Mouse (Mus musculus): ENCODE measurements around the gene Fgd3.

The Fgd3 gene

DNA sequence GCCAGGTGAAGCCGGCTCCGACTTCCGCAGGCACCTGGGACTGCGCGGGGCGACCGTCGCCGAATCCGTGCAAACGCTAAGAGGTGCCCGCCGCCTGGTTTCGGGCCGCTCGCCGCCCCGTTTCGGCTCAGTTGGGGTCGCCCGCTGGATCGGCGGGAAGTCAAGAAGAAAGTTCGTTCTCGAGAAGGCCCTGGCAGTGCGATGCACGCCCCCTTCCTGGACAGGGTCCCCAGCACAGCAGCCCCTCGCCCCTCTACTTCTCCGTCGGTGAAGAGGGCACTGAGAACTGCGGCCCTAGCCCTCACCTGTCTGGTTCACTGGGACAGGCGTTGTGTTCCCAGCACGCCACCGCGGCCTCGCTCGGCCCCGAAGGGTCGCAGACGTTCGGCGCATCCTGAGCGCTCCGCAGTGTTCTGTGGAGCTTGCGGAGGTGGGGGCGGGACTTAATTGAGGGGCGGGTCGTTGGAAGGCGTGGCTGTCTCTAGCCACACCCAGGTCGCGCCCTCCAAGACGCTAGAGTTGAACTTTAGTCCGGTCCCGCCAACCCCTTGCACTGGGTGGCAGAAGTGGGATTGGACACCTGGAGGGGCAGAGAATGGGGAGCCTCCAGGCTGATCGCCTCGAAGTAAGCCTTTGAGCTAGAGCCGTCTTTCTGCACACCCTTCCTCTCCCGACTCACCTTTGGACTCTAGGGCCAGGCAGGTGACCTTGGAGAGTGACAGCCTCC is 72.2 kb downstream of the Fgd3 start:
- DNase-seq (ENCODE audit: low spot score): peak; percentile 16

DNA sequence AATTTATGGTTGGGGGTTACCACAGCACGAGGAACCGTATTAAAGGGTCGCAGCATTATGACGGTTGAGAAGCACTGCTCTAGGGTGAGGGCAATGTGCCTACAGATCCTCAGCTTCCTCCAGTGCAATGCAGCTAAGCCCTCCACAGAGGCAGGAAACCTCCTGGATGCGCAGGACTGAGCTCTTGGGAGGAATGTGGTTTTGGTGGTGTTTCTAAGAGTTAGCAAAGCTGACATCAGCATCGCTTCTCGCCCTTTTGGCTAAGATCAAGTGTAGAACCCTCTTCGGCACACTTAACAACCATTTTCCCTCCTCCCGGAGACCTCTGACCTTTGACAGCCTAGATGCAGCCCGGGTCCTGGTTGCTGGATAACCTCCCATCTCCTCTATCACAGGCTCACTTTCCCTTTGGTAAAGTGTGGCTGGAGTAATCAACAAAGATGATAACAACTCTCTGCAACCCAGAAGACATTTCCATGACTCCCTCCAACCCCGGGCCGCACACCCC is 72.8 kb downstream of the Fgd3 start:
- no peak for DNase-seq (ENCODE audit: low spot score)

DNA sequence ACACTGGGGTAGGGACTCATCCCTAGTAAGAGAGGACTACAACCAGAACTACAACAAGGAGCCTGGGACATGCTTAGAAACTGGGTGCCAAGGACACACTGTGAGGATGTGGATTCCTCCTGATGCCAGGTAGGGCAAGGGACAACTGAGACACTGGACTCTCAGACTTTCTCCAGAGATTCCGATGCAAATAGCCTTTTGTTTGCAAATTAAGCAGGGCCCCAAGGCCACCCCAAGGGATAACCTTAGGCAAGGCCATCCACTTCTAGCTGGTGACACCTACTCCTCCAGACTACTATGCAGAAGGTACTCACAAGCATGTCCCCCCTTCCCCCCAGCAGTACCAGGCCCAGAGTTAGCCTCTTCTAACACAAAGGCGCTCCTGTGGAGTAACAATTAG is 73.5 kb downstream of the Fgd3 start:
- peak; percentile 28 for DNase-seq (ENCODE audit: low spot score)

DNA sequence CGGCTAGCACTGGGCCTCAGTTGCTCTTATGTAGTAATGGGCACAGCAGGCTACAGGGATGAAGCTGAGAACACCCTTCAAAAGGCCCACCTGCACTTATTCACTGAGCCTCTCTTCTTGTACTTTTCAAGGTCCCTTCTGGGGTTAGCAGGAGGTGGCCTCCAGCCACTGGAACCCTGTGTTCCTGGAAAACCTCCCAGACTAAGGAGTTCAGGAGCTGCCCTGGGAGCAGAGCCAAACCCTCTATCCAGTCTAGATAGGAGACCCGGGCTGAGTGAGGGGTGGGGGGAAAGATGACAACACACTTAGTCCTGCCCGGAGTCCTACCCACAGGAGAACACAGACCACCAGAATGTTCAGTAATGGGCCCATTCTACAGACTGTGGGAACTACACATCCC is 74.1 kb downstream of the Fgd3 start:
- peak; percentile 87 for DNase-seq (ENCODE audit: low spot score)

GRCm38 (mm10) chr13:49245251-49245650 is 74.9 kb downstream of the Fgd3 start:
- DNase-seq (ENCODE audit: low spot score): peak; percentile 66

- DNase-seq (ENCODE audit: low spot score): no peak
Measured at GRCm38 (mm10) chr13:49243492-49243891, 76.6 kb downstream of the Fgd3 start.

GRCm38 (mm10) chr13:49242321-49243065 is 77.6 kb downstream of the Fgd3 start:
- no peak for DNase-seq (ENCODE audit: low spot score)

DNA sequence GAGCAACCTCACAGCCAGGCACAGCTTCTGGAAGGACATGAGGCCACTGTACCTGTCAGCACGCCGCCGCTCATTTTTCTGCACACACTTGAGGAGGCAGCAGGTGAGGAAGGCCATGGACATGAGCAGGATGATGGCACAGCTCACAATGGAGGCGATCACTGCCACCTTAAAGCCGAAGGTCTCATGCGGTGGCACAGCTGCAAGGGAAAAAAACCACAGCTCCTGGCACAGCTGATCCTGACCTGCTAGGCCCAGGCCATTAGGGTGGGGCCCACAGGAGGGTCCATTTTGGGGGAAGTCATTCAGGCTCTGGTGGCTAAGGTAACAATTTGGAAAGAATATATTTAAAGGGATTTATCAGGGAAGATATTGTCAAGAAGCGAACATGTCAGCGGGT is 81.4 kb downstream of the Fgd3 start:
- DNase-seq (ENCODE audit: low spot score): no peak

DNA sequence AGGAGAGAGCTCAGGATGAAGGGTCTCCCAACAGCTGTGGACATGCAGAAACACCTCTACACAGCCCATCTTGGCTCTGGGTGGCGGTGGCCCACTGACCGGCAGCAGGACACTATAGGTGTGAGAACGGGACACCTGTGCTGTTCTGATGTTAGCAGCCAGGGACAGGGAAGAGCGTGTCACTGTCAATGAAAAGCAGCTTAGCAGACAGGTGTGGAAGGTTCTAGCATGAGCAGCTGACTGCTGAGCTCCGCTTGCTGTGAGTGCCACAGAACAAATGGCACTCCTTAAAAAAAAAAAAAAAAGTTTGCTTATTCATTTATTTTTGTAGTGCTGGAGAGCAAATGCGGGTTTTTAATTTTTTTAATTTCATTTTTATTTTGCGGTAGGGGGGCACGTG is 82.5 kb downstream of the Fgd3 start:
- DNase-seq (ENCODE audit: low spot score): no peak

- DNase-seq (ENCODE audit: low spot score): no peak
Measured at GRCm38 (mm10) chr13:49234711-49235110, 85.4 kb downstream of the Fgd3 start.

DNA sequence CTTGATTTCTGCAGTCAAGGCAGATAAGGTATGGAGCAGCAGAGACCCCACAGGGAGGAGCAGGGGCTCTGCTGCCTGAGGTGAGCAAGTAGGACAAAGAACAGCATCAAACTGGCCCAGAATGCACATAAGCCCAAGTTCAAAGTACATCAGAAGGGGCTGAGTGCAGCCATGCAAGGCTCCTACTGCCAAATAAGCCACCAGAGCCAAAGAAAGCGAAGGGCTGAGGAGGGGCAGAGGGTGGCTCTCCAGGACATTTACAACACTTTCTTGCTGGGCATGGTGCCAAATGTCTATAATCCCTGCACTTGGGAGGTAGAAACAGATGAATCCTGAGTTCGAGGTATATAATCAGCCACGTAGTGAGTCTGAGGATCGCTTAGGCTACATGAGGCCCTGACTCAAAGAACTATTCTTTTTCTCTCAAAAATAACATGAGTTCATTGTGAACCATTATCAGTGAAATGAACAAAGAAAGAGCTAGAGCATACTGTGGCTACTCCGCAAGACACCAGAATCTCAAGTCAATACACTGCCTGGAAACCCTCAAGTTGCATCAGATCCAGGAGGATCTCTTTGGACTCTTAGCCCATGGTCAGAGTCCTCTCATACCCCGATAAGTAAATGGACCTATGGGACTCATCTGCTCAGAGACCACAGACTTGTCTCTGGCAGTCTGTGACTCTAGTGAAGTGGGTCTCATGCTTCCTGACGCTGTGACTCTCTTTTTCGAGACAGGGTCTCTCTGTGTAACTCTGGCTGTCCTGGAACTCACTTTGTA is 86.1 kb downstream of the Fgd3 start:
- DNase-seq (ENCODE audit: low spot score): no peak

DNA sequence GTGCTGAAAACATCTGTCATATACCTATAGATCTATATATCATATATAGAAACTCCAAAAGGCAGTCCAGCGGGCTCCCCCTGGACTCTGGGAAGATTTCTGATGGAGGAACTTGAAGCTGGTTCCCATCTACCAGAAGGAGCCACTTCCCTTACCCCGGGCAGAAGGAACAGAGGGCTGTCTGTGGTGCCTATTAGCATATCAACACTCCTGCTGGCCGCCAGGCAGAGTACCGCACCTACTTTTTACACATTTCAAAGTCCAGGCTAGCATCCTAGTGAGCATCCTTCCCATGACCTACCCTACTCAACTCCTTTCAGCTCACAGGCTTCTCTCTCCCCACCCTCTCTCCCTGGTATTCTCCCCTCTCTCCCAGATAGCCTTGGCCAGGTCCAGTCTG is 94.5 kb downstream of the Fgd3 start:
- DNase-seq (ENCODE audit: low spot score): no peak

GRCm38 (mm10) chr13:49225159-49225558 is 95.0 kb downstream of the Fgd3 start:
- DNase-seq (ENCODE audit: low spot score): no peak

DNA sequence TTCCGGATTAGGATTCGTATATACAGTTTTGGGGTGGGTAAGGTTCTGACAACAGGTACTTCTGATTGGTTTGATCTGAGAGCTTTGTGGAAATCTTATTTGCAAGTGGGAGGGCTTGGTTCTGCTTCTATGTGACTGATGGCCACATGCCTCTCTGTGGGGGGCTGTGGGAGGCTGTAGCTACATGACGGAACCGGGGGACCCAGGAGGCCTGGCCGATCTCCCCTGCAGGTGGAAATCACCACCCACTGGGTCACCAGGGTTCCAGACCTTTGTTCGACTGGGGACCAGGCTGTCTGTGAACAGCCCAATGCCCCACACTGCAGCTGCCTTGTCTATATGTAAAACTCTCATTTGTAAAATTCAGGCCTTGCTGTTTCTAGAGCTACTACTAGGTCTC is 95.4 kb downstream of the Fgd3 start:
- DNase-seq (ENCODE audit: low spot score): no peak

DNA sequence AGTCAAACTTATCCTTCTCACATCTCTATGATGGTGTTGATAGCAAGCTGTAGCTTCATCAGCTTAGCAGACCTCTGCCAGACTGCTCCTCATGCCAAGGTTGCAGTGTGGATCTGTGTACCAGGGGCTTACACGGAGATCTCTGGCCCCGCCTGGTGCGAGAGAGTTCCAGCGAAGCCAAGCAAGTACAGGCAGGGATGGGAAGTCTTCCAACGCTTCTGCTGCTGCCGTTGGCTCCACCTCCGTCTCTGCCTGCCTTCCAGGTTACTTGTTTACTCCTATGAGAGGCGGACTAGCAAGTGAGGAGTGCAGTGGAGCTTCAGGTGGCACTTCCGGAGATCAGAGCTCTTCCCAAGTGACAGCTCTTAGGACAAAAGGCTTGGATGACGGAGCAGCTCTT is 95.8 kb downstream of the Fgd3 start:
- DNase-seq (ENCODE audit: low spot score): no peak

- DNase-seq (ENCODE audit: low spot score): no peak
Measured at GRCm38 (mm10) chr13:49220912-49221311, 99.2 kb downstream of the Fgd3 start.

GRCm38 (mm10) chr13:49219367-49219766 is 100.7 kb downstream of the Fgd3 start:
- DNase-seq (ENCODE audit: low spot score): no peak

DNA sequence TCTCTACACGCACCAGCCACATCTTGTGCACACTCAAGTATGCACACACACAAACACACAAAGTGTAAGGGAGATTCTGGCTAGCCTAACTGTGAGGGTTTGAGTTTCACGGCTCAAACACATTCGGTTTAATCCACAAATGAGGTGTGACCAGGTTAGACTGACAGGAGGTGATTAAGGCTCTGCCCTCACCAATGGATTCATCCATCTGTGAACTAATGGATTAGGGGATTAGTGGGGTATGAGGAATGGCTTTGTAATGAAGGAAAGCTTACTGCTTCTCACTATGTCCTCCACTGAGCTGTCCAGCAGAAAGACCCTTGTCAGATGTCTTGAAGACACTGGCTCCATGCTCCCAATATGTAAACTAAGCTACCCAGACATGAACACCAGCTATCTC is 101.5 kb downstream of the Fgd3 start:
- no peak for DNase-seq (ENCODE audit: low spot score)

- no peak for DNase-seq (ENCODE audit: low spot score)
Measured at GRCm38 (mm10) chr13:49216808-49217561, 103.1 kb downstream of the Fgd3 start.

DNA sequence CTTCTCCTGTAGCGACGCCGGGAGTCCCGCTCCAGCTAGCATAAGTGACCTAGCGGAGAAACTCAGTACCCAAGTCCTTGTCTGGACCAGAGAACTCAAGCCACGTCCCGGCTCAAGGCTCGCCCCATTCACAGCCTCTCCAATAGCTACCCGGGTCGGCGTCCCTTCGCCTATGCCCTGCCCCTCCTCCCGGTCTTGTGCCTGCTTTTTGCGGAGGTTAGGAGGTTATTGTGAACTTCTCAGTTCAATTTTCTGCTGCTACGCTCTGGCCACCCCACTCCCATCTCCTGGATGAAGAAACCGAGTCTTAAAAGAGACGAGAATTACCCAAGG is 103.9 kb downstream of the Fgd3 start:
- DNase-seq (ENCODE audit: low spot score): no peak

DNA sequence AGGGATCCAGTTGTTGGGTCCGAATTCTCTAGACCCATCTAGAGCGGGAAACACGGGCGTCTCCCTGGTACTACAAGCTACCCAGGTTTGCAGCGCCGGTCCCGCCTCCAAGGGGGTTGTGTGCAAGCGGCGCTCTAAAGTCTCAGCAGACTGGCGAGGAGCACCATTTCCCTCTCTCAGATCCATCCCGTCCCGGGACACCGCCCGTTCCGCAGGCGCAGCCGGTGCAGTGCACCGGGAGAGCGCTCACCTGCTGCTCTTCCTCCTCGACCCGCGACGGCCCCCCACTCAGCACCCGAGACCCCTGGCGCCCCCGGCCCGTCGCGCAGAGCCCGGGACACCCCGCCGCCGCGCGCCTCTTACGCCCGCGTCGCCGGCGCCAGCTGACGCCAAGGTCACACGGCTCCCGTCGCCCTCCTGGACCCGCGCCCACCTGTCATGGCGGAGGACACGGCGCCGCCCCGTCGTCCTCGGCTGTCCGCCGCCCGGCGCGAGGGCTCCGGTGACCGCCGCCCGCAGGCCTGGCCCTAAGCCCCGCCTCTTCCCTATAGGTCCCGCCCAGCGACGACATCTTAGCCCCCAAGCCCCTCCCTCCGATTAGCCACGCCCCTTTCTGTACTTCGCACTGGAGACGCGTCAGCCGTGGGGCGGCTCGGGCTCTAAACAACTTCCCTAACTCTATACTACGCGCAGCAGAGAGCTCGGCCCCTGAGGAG is 104.4 kb downstream of the Fgd3 start, which contains the start of gene Card19:
TSS of gene Card19 (minus strand) at position 534 of the 716 bp plus-strand sequence.
- DNase-seq (ENCODE audit: low spot score): peak; percentile 93
